Mouse (Mus musculus) liver, embryonic 12.5 days (tissue): ENCODE measurements around the gene Egfl8. TPM values are rescaled to one million over a fixed set of nuclear protein-coding genes. Genes with fewer than 3 reads are reported as not detected.

Source experiments
- ATAC-seq: fragments of 200-750 bp; cut with Nextera tagmentation; 2 replicates; pipeline ENCODE4 v1.8.0; 2017; ENCODE audit warnings: moderate number of reproducible peaks, mild to moderate bottlenecking, moderate library complexity
- H3K27ac ChIP-seq: fragments of 300-500 bp; sonication (generic); 2 replicates; pipeline ENCODE4 v1.5.1; 2016; ENCODE audit warnings: mild to moderate bottlenecking
- H3K27me3 ChIP-seq: fragments of 300-500 bp; sonication (generic); replicated peaks from 2 replicates; pipeline ENCODE4 v1.6.1; 2016; ENCODE audit warnings: mild to moderate bottlenecking, moderate library complexity
- H3K36me3 ChIP-seq: fragments of 300-500 bp; sonication (generic); 2 replicates; pipeline ENCODE4 v1.6.1; 2016; ENCODE audit warnings: mild to moderate bottlenecking, moderate library complexity
- H3K4me1 ChIP-seq: fragments of 300-500 bp; sonication (generic); 2 replicates; pipeline ENCODE4 v1.6.1; 2016
- H3K4me2 ChIP-seq: fragments of 300-500 bp; sonication (generic); 2 replicates; pipeline ENCODE4 v1.6.1; 2016; ENCODE audit warnings: mild to moderate bottlenecking, moderate library complexity
- H3K4me3 ChIP-seq: fragments of 300-500 bp; sonication (generic); 2 replicates; pipeline ENCODE4 v1.5.1; 2016; ENCODE audit warnings: mild to moderate bottlenecking, moderate library complexity
- H3K9ac ChIP-seq: fragments of 300-500 bp; sonication (generic); 2 replicates; pipeline ENCODE4 v1.6.1; 2016; ENCODE audit warnings: mild to moderate bottlenecking, moderate library complexity
- H3K9me3 ChIP-seq: fragments of 300-500 bp; sonication (generic); replicated peaks from 2 replicates; pipeline ENCODE4 v1.6.1; 2016; ENCODE audit warnings: mild to moderate bottlenecking, moderate library complexity
- WGBS: fragments of 180-500 bp; shearing (Covaris S2); methylation state at CpG from one replicate; pipeline ENCODE4 v1.1.7; 2016; ENCODE audit not compliant: insufficient replicate concordance; 5-methylcytosine and 5-hydroxymethylcytosine counted together
- polyA plus RNA-seq: library from polyadenylated mRNA; unstranded; fragments of >200 nt; fragmentation: Nextera tagmentation; extraction: Ambion mirVana; gene quantifications from 2 replicates; pipeline ENCODE4 v1.2.1, GENCODE M21; 2016

Egfl8 gene
- polyA plus RNA-seq, 1 experiment from 2014 or later = 0.50 TPM

DNA sequence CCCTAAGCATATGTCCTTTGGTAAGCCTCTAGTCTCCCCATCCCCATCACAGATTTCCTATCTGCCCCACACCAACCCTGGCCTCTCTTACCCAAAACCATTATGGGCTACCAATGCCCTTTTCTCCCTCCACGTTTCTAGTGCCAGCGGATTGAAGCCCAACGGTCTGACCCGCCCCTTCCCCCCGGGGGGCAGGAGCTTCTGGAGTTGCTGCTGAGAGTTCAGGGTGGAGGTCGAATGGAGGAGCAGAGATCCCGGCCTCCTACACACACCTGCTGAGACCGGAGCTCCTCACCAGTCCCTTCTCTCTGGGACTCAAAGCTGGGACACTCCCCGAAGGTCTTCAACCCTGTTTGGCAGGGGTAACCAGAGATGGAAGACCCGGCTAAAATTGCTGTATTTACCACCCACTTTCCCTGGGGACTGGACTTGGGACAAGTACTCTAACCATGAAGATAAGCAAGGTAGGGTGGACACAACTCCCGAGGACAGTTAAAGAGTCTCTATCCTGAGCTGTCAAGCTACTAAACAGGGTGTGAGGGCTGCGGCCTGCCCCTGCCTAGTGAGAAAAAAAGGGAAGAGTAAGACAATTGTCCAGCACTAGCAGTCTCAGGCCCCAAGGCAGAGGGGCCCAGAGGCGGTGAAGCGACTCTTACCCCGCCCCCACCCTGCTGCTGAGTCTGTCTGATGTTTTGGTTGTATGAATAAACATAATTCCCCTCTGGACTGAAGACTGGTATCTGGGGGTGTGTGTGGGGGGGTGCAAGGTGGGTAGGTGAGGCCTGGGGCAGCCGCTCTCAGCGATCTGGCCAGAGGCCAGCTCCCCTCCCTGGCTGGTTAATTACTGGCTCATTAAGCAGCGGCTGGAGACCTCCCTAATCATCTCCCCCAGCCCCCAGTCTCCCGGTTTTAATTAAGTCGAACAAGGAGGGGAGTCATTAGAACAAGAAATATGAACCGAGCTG is 24.5 kb downstream of the Egfl8 start, which contains the start of gene Pbx2:
Pbx2 (plus strand) TSS at position 238 of the 965 bp plus-strand sequence.
- Histone ChIP-seq H3K9me3 (no peaks in the 10 kb centered on the region), H3K4me2 (peak within 1 kb of the TSS; percentile 99), H3K4me3 (peak within 1 kb of the TSS; percentile 92), H3K27ac (peak within 1 kb of the TSS; percentile 89), H3K36me3 (peaks cover 28% of the 10 kb centered on the region), H3K4me1 (peaks cover 89% of the 10 kb centered on the region), H3K27me3 (no peaks in the 10 kb centered on the region), H3K9ac (peak within 1 kb of the TSS; percentile 97)
- 5% methylated on average over 21 of the region's 21 CpGs for WGBS
- no peak for ATAC-seq

GRCm38 (mm10) chr17:34590154-34590987 is 25.4 kb downstream of the Egfl8 start:
- Histone ChIP-seq H3K36me3 (peaks cover 19% of the 10 kb centered on the region), H3K9ac (peak overlapping the region; percentile 97), H3K9me3 (no peaks in the 10 kb centered on the region), H3K4me3 (peak overlapping the region; percentile 92), H3K27ac (peak overlapping the region; percentile 89), H3K4me2 (peak overlapping the region; percentile 99), H3K27me3 (peaks cover 7% of the 10 kb centered on the region), H3K4me1 (peaks cover 86% of the 10 kb centered on the region)
- 43% methylated on average over 15 of the region's 15 CpGs for WGBS
- no peak for ATAC-seq

- Histone ChIP-seq H3K4me2 (peak within 1 kb of the TSS; percentile 99), H3K36me3 (peaks cover 12% of the 10 kb centered on the region), H3K9ac (peak within 1 kb of the TSS; percentile 97), H3K4me3 (peak within 1 kb of the TSS; percentile 92), H3K27ac (peak within 1 kb of the TSS; percentile 89), H3K4me1 (peaks cover 79% of the 10 kb centered on the region), H3K27me3 (peaks cover 7% of the 10 kb centered on the region), H3K9me3 (no peaks in the 10 kb centered on the region)
- 7% methylated on average over 7 of the region's 7 CpGs for WGBS
- ATAC-seq = no peak
Observed at GRCm38 (mm10) chr17:34589681-34590101, 26.1 kb downstream of the Egfl8 start, which contains the start of gene Gpsm3. TSS of gene Gpsm3 (plus strand) at chr17:34589806.

GRCm38 (mm10) chr17:34589206-34589605 is 26.6 kb downstream of the Egfl8 start:
- peaks cover 7% of the 10 kb centered on the region for H3K36me3 ChIP-seq
- WGBS = 19% methylated on average over 7 of the region's 7 CpGs
- peaks cover 7% of the 10 kb centered on the region for H3K27me3 ChIP-seq
- no peak for ATAC-seq
- H3K4me1 ChIP-seq = peaks cover 74% of the 10 kb centered on the region
- peak overlapping the region; percentile 99 for H3K4me2 ChIP-seq
- H3K9ac ChIP-seq = peak overlapping the region; percentile 97
- no peaks in the 10 kb centered on the region for H3K9me3 ChIP-seq
- H3K27ac ChIP-seq = peak overlapping the region; percentile 89
- H3K4me3 ChIP-seq = peak overlapping the region; percentile 92

DNA sequence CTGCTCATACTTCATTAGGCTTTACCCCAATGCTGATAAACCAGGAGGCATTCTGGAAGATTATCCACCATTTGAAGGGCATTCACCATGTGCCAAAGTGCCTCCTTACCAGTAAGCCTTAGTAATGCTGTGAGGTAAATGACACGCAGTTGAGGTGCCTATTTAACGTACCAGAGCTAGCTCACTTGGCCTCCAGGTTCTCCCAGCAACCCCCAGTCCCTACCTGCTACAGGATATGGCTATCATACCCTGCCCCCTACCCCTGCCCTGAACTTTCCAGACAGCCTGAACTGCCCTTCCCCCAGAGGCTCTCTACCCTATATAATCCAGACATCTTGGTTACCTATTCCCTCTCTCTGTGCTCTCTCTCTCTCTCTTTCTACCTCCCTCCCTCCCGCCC is 27.0 kb downstream of the Egfl8 start:
- 0 out of 2 replicates have a peak overlapping the region, but pooled peaks have one; percentile 83 for H3K4me3 ChIP-seq
- H3K27me3 ChIP-seq = peaks cover 8% of the 10 kb centered on the region
- 40% methylated on average over 3 of the region's 3 CpGs for WGBS
- H3K9ac ChIP-seq = peak overlapping the region; percentile 97
- no peak for ATAC-seq
- no peaks in the 10 kb centered on the region for H3K9me3 ChIP-seq
- H3K4me1 ChIP-seq = peaks cover 70% of the 10 kb centered on the region
- peak overlapping the region; percentile 99 for H3K4me2 ChIP-seq
- peak overlapping the region; percentile 89 for H3K27ac ChIP-seq
- peaks cover 3% of the 10 kb centered on the region; the same call in 1 of the 2 replicates for H3K36me3 ChIP-seq

DNA sequence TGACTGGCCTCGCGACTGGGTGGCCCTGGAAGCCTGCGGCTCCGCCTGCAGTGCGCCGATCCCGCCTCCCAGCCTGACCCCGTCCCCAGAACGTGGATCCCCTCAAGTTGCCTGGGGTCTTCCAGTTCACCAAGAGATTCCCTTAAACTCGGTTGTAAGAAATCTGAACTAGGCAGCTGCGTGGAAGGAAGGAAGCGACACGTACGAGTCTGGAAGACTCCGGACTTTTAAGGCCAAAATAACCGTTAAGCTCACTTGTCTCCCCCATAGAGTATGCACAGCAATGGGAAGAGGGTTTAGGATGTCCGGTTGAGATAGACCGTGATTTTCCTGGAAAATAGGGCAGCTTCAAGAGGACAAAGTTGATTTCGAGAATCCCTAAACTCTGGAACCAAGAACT is 28.0 kb downstream of the Egfl8 start:
- no peak for ATAC-seq
- peaks cover 60% of the 10 kb centered on the region for H3K4me1 ChIP-seq
- WGBS = 1% methylated on average over 19 of the region's 19 CpGs

DNA sequence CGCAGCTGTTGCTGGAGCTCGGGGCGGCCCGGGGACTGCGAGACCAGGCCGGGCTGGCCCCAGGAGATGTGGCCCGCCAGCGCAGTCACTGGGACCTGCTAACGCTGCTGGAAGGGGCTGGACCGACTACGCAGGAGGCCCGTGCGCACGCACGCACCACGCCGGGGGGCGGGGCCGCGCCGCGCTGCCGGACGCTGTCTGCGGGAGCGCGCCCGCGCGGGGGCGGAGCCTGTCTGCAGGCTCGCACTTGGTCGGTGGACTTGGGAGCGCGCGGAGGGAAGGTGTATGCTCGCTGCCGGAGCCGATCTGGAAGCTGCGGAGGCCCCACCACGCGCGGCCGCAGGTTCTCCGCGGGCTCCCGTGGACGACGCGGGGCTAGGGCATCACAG is 28.4 kb downstream of the Egfl8 start:
- H3K4me2 ChIP-seq = peak overlapping the region; percentile 99
- no peaks in the 10 kb centered on the region for H3K36me3 ChIP-seq
- peaks cover 56% of the 10 kb centered on the region for H3K4me1 ChIP-seq
- under 1% methylated on average over 48 of the region's 50 CpGs for WGBS
- peak overlapping the region; percentile 88 for H3K9ac ChIP-seq
- H3K9me3 ChIP-seq = no peaks in the 10 kb centered on the region
- ATAC-seq = peak; percentile 86
- H3K4me3 ChIP-seq = peak overlapping the region; percentile 83
- peak overlapping the region; percentile 82 for H3K27ac ChIP-seq
- peaks cover 13% of the 10 kb centered on the region for H3K27me3 ChIP-seq

More for the DNA sequence above, 28.0 kb downstream of the Egfl8 start:
- H3K27ac ChIP-seq = peak overlapping the region; percentile 82
- peak overlapping the region; percentile 99 for H3K4me2 ChIP-seq
- peak overlapping the region; percentile 88 for H3K9ac ChIP-seq
- peaks cover 13% of the 10 kb centered on the region for H3K27me3 ChIP-seq
- no peaks in the 10 kb centered on the region for H3K9me3 ChIP-seq
- peak overlapping the region; percentile 83 for H3K4me3 ChIP-seq
- no peaks in the 10 kb centered on the region for H3K36me3 ChIP-seq

- ATAC-seq = peak; percentile 82
- H3K4me1 ChIP-seq = peaks cover 54% of the 10 kb centered on the region
- H3K27ac ChIP-seq = peak overlapping the region; percentile 82
Observed at GRCm38 (mm10) chr17:34586796-34587422, 28.9 kb downstream of the Egfl8 start.

DNA sequence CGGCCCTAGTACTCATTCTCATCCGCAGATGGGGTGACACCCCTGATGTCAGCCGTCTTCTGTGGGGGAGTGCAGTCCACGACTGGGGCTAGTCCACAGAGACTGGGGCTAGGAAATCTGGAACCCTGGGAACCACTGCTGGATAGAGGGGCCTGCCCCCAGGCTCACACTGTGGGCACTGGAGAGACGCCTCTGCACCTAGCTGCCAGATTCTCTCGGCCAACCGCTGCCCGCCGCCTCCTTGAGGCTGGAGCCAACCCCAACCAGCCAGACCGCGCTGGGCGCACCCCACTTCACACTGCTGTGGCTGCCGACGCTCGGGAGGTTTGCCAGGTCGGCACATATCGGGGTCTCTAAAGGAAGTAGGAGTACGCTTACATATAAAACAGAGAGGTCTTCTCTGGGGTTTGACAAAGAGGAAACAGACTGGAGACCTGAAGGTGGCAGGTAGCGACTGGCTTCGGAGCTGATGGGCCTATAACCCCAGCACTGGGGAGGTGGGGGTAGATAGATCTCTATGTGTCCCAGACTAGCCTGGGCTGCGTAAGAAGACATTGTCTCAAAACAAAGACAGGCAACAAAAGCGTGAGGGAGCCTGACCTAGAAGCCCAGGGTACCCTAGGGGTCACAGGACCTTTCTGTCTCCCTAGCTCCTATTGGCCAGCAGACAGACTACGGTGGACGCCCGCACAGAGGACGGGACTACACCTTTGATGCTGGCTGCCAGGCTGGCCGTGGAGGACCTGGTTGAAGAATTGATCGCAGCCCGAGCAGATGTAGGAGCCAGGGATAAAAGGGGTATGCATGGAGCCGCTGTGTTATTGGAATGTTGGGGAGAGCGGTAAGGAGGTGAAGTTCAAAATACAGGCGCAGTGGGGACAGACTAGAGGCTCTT is 29.6 kb downstream of the Egfl8 start:
- ATAC-seq = no peak
- H3K4me3 ChIP-seq = peak overlapping the region; percentile 83
- H3K27ac ChIP-seq = no peak overlapping the region
- H3K4me1 ChIP-seq = peaks cover 47% of the 10 kb centered on the region
- H3K36me3 ChIP-seq = no peaks in the 10 kb centered on the region
- H3K27me3 ChIP-seq = peaks cover 13% of the 10 kb centered on the region
- 42% methylated on average over 32 of the region's 32 CpGs for WGBS
- peak overlapping the region; percentile 99 for H3K4me2 ChIP-seq
- no peaks in the 10 kb centered on the region for H3K9me3 ChIP-seq
- peak overlapping the region; percentile 88; the same call in 1 of the 2 replicates for H3K9ac ChIP-seq

More at GRCm38 (mm10) chr17:34586796-34587422, 28.9 kb downstream of the Egfl8 start:
- no peaks in the 10 kb centered on the region for H3K9me3 ChIP-seq
- under 1% methylated on average over 38 of the region's 38 CpGs for WGBS
- H3K36me3 ChIP-seq = no peaks in the 10 kb centered on the region
- peak overlapping the region; percentile 99 for H3K4me2 ChIP-seq
- peaks cover 13% of the 10 kb centered on the region for H3K27me3 ChIP-seq
- peak overlapping the region; percentile 88 for H3K9ac ChIP-seq
- peak overlapping the region; percentile 83 for H3K4me3 ChIP-seq

- no peak for ATAC-seq
- Histone ChIP-seq H3K4me2 (no peak overlapping the region), H3K4me3 (no peak overlapping the region), H3K4me1 (peaks cover 37% of the 10 kb centered on the region), H3K27me3 (peaks cover 18% of the 10 kb centered on the region), H3K9me3 (no peaks in the 10 kb centered on the region), H3K9ac (no peak overlapping the region), H3K27ac (no peak overlapping the region), H3K36me3 (no peaks in the 10 kb centered on the region)
- WGBS = 85% methylated on average over 8 of the region's 8 CpGs
Observed at GRCm38 (mm10) chr17:34585121-34585520, 30.6 kb downstream of the Egfl8 start.
